Mouse (Mus musculus) layer of hippocampus, adult 11-12 months (tissue): Measurements from ENCODE around the gene Slc1a3.

Source experiments
- DNase-seq: peaks from one replicate; pipeline ENCODE4 v3.0.0; 2022; ENCODE audit warnings: low spot score

Slc1a3 gene

DNA sequence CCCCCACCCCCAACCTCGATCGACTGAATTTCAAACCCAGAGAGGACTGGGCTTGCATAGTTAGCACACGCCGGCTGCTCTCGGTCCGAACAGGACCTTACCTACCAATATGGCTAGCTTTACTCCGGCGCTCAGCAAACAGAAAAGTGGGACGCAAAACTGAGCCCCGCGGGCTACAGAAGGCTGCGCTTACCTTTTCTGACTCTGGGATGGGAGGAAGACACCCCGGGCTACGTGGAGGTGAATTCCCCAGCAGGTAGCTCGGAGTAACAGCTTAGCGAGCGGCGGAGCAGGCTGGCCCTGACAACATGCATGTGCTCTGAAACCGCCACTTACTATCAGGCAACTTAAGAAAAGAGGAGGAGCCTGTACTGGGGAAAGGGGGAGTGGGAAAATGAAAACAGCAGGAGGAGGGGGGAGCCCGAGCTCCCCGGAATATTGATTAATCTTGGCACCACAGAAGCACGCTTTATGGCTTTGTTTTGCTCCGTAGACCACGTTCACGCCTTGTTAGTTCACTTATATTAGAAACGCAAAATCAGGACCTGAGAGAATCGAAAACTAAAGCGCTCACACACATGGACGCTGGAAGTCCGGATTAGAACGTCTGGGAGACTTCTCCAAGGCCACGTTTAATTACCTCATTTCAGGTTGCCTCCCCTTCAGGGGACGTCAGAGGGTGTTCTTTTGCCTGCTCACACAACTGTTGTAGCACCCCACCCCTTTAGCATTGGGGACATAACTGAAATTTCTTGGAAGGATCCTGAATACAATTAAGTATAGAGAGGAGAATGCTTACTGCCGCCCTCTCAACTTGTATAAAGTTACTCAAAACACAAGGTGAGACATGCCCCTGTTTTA lies at the start of gene Slc1a3:
Gene Slc1a3, minus strand, starts transcription at position 619 of the 861 bp plus-strand sequence.
- DNase-seq = peak; percentile 45

GRCm38 (mm10) chr15:8759026-8759425 lies 48.5 kb upstream of the Slc1a3 start:
- no peak for DNase-seq

DNA sequence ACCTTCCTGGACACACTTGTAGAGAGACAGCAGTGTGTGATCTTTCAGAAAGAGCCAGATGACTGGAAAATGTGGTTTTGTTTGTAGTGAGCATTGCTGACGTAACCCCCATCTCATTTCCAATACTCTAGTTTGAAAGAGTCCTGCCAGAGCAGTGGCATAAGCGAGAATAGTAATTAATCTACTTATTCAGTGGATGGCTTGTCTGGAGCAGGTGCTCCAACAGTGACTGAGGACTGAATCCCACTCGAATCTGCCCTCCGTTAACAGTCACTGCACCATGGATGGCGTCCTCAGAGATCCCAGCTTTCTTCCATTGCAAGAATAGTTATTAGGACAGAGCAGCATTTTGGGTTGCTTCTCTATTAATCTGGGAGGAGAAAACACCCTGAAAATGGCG lies 45.9 kb upstream of the Slc1a3 start:
- no peak for DNase-seq

DNA sequence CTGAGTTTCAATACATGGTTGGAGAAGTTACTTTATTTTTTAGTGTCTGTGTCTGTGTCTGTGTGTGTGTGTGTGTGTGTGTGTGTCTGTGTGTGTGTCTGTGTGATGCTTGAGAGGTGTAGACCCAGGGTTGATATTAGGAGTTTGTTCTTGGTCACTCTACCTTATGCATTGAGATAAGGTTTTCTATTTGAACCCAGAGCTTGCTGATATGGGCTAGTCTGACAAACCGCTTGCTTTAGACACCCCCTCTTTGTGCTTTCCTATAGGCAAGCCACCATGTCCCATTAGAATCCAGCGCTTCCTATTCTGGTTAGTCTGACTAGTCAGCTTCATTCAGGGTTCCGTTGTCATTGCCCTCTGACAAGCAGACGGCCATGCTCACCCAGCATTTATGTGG lies 39.2 kb upstream of the Slc1a3 start:
- DNase-seq = no peak

DNA sequence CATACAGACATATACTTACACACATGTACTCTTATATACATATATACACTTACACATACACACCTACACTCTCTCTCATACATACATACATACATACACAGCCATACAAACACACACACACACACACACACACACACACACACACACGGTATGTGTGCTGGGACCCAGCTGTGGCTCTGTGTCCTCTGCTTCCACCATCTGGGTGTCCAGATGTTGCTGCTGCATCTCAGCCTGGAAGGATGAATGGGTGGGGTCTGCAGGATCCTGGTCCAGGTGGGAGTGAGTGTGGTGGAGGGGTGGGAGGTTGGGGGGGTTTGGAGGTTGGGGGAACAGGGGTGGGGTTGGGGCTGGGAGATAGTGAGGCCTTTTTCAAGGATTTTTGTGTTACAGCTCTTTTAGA lies 38.2 kb upstream of the Slc1a3 start:
- no peak for DNase-seq

DNA sequence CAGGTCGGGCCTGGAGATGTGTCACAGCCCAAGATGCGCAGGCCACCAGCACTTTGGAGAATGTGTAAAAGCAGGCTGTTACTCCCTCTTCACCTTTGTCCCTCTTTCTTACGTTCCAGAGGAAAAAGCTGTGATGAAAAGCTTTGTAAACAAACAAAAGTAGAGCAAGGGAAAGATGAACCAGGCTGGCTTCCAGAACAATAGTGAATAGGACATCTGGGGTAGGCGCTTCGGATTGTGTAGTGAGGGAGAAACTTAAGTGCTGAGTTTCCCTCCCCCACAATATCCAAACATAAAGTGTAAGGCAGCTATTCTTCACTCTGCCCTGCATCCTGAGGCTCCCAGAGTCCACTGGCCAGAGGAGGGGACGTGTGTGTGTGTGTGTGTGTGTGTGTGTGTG lies 31.0 kb upstream of the Slc1a3 start:
- no peak for DNase-seq

DNA sequence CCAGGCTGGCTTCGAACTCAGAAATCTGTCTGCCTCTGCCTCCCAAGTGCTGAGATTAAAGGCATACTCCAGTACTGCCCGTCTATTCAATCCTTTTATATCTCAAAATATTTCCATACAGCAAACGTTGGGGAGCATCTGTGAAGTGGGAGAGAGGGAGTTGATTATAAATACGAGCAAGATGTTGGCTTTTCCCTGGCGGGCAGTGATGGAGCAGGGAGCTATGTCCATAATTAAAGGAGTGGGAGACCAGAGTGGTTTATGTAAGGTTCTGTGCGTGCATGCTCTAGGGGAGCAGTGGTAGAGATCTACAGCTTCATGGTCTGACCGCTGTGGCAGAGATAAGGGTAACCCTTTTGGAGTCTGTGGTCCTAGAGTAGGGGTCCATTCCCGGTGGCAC lies 30.2 kb upstream of the Slc1a3 start:
- no peak for DNase-seq

GRCm38 (mm10) chr15:8738156-8738555 lies 27.6 kb upstream of the Slc1a3 start:
- DNase-seq = no peak

DNA sequence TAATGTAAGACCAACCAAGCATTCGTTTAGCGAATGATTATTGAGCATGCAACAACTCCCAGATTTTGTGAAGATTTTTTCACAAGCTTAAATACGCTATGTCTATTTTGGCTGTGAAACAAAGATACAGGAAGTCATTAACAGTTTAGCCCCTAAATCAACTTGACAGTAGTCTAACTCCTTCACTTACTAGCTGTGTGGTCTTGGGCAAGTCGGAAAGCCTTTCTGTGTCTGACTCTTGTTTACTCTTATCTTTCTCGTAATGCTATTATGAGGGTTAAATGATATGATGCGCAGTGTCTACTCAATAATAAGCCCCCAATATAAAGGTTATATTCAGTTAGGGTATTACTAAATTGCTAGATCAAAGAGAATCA lies 23.8 kb upstream of the Slc1a3 start:
- DNase-seq = no peak

DNA sequence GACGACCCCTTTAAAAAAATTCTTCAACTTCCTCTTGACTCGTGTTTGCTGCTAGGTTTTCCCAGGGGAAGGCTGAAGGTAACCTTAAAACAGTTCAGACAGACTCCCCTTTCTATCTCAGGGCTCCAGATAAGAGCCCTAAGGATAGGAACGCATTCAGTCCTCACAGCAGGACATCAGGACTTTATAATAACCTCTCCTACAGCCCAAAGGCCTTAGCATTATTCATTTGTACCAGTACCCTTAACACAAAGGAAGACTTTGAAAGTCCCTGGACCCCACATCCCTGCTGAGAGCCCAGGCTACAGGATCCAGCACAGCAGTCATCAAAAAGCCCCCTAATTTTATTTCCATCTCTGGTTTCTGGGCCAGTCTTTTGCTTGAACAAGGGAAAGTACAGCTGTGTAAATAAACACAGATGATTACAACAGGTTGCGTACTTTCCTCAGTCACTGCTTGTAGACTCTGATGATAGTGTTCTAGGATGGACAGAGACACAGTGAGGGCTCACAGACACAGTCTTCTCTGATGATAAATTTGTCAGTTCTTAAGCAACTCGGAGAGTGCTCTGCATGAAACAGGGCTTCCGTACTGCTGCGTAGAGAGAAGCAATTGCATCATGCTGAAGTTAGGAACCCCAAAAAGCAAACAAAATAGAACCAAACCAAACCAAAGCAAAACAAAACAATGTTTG lies 23.3 kb upstream of the Slc1a3 start:
- DNase-seq = no peak

- DNase-seq = no peak
Measured at GRCm38 (mm10) chr15:8728861-8729260, 18.3 kb upstream of the Slc1a3 start.

DNA sequence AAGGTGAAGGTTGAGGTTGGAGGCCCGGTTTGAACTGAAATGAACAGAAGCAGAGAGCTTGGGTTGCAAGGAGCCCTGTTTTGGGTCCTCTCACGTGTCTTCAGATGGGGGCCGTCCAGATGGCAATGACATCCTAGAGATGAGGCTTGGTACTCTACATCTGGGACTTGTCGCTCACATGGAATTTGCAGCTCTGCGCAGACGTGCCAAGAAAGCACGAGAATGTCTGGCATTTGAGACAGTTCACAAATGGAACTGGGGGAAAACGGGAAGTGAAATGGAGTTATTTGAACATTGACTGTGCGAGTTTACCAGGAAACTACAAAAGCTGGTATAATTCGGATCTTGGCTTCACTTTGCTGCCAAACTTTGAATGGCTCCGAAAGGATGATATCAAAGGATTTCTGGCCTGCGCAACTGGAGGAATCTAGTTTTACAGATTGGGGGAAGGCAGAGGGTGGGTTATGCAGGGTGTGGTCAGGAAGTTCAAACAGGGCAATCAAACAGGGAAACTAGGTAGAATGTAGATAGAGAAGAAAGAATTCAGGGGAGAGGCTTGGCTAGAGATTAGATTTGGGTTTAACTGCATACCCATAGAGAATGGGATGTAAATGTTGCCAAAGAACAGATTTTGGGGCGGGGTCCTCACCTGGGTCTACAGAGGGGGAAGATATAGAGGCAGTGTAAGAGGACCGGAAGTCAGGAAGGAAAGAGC lies 12.0 kb upstream of the Slc1a3 start:
- DNase-seq = no peak

GRCm38 (mm10) chr15:8721746-8722145 lies 11.2 kb upstream of the Slc1a3 start:
- DNase-seq = no peak

GRCm38 (mm10) chr15:8721005-8721404 lies 10.4 kb upstream of the Slc1a3 start:
- DNase-seq = no peak

DNA sequence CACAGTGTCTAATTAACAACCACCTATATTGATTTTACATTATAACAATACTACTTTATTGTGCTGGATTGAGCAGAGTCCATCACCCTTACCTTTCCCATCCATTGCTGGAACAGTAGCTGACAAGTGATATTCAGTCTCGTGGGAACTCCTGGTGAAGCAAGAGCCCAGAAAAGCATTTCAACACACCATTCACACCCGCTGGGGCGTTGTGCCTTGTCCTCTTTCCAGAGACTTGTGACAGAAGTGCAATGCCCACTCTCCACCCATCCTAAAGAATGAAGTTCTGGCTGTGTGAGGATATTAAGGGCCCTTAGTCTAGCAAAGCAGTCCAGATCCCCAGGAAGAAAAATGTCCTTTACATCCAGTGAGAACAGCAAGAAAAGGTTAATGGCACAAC lies 7.9 kb upstream of the Slc1a3 start:
- no peak for DNase-seq

DNA sequence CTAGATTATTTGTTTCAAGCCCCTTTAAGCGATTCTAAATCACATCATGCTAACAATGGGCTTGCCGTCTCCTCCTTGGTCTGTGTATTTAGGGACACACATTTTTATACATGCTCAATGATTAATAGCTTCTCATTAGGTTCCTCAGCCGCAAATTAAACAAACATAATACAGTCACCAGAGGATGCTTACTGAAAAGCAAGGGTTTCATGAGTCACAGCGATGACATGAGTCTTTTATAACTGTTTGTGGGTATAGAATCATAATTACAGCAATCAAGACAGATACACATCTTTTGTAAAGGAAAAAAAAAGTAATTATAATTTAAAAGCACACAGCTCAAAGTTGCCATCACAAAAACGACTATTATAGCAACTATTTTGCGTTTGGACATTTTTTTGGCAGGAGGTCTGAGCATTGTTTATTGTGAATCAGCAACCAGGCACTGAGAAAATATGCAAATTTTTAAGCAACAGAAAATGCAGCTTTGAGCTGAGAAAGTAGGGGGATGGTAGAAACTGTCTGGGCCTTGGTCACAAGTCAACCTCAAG lies 6.5 kb upstream of the Slc1a3 start:
- DNase-seq = no peak

DNA sequence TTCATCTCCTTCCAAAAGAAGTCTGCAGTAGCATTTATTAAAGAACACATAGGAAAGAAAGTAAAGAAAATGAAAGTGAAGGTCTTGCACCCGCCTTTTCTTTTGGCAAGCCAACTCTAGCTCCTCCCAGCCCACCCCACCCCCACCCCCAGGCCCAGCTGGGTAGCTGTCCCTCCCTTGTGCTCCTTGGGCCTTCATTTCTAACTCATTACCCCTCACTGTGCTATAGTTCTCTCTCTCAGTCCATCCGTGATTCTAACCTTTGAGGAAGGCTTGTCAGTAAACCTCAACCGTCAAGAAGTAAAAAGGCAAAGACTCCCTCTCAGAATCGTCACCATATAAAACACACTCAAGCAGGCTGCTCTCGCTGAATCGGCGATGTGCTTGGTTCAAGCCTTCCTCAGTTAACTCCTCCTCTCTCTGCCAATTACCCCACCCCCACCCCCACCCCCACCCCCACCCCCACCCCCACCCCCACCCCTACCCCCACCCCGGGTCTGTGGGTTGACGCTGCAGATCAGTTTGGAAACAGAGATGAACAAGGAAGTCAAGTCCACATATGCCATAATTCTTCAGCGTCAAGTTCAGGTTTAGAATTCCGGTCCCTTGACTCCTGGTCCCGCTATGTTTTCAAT lies 5.9 kb upstream of the Slc1a3 start:
- DNase-seq = no peak

DNA sequence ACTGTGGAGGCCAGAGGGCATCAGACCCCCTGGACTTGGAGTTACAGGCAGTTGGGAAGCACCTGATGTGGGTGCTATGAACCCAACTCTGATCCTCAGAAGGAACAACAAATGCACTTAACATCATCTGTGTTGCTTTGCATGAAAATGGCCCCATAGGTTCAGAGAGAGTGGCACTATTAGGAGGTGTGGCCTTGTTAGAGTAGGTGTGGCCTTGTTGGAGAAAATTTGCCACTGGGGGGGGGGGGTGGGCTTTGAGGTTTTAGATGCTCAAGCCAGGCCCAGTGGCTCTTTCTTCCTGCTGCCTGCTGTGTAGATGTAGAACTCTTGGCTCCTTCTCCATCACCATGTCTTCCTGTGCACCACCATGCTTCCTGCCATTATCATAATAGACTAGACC lies 5.1 kb upstream of the Slc1a3 start:
- DNase-seq = no peak

- no peak for DNase-seq
Measured at GRCm38 (mm10) chr15:8712433-8712984, 1.9 kb upstream of the Slc1a3 start.

GRCm38 (mm10) chr15:8711630-8712310 lies 1.2 kb upstream of the Slc1a3 start:
- peak; percentile 38 for DNase-seq

GRCm38 (mm10) chr15:8709578-8709977 lies 986 bp downstream of the Slc1a3 start:
- no peak for DNase-seq
